Mouse (Mus musculus) kidney, postnatal 36 days (tissue): ENCODE data around the gene N6amt1.

Source experiments
- DNase-seq, 2 experiments: peaks; one replicate each; pipeline ENCODE4 v3.0.0; 2021 to 2022; ENCODE audit warnings: mixed read lengths in 2 of 2

Gene N6amt1

GRCm38 (mm10) chr16:87354075-87354583 is at the start of gene N6amt1:
N6amt1 (plus strand) TSS chr16:87354185.
- DNase-seq = peak; percentile 92 to 95

- DNase-seq = peak; percentile 44 to 65
Measured at GRCm38 (mm10) chr16:87305251-87306011, 48.6 kb upstream of the N6amt1 start.

- DNase-seq = peak in 1 of 2 experiments; percentile 32
Measured at GRCm38 (mm10) chr16:87307109-87307735, 46.8 kb upstream of the N6amt1 start.

- DNase-seq = no peak
Measured at GRCm38 (mm10) chr16:87310659-87311058, 43.3 kb upstream of the N6amt1 start.

GRCm38 (mm10) chr16:87318200-87318811 is 35.7 kb upstream of the N6amt1 start:
- DNase-seq = peak in 1 of 2 experiments; percentile 14

- no peak for DNase-seq
Measured at GRCm38 (mm10) chr16:87318998-87319397, 35.0 kb upstream of the N6amt1 start.

- peak in 1 of 2 experiments; percentile 17 for DNase-seq
Measured at GRCm38 (mm10) chr16:87319541-87320251, 34.3 kb upstream of the N6amt1 start.

- DNase-seq = no peak
Measured at GRCm38 (mm10) chr16:87320252-87320555, 33.8 kb upstream of the N6amt1 start.

- peak; percentile 12 to 31 for DNase-seq
Measured at GRCm38 (mm10) chr16:87324571-87324970, 29.4 kb upstream of the N6amt1 start.

- no peak for DNase-seq
Measured at GRCm38 (mm10) chr16:87329986-87330385, 24.0 kb upstream of the N6amt1 start.

GRCm38 (mm10) chr16:87334756-87335155 is 19.2 kb upstream of the N6amt1 start:
- DNase-seq = peak in 1 of 2 experiments; percentile 56

- no peak for DNase-seq
Measured at GRCm38 (mm10) chr16:87341043-87341572, 12.9 kb upstream of the N6amt1 start.

GRCm38 (mm10) chr16:87348133-87348532 is 5.9 kb upstream of the N6amt1 start:
- DNase-seq = no peak

GRCm38 (mm10) chr16:87351386-87352105 is 2.4 kb upstream of the N6amt1 start:
- no peak for DNase-seq

- DNase-seq = no peak
Measured at GRCm38 (mm10) chr16:87353605-87354004, 380 bp upstream of the N6amt1 start.

GRCm38 (mm10) chr16:87354748-87355147 is 763 bp downstream of the N6amt1 start:
- DNase-seq = no peak

GRCm38 (mm10) chr16:87360096-87360495 is 6.1 kb downstream of the N6amt1 start:
- no peak for DNase-seq

- DNase-seq = peak; percentile 56 to 76
Measured at GRCm38 (mm10) chr16:87364231-87364630, 10.2 kb downstream of the N6amt1 start.

- peak; percentile 62 to 73 for DNase-seq
Measured at GRCm38 (mm10) chr16:87366035-87366434, 12.1 kb downstream of the N6amt1 start.

- DNase-seq = no peak
Measured at GRCm38 (mm10) chr16:87366445-87366844, 12.5 kb downstream of the N6amt1 start.

- DNase-seq = no peak
Measured at GRCm38 (mm10) chr16:87382996-87383395, 29.0 kb downstream of the N6amt1 start.

- DNase-seq = no peak
Measured at GRCm38 (mm10) chr16:87384366-87384765, 30.4 kb downstream of the N6amt1 start.
